Mouse (Mus musculus): ENCODE data around the gene Tmed1. TPM values are rescaled to one million over a fixed set of nuclear protein-coding genes. Genes with fewer than 3 reads are reported as not detected.
"Not testable (repeated sequence)": the region's sequence is repeated elsewhere in the genome, so short reads cannot be mapped to it uniquely, and the experiment has no call there.

Gene Tmed1
- polyA plus RNA-seq, 1 experiment from 2014 or later: 88.9 TPM

GRCm38 (mm10) chr9:21545916-21546788 lies 36.1 kb upstream of the Tmed1 start:
- Histone ChIP-seq H3K9me3 (no peaks in the 10 kb centered on the region), H3K36me3 (peaks cover 20% of the 10 kb centered on the region), H3K27ac (replicated peaks) (peak overlapping the region; percentile 98), H3K4me2 (peak overlapping the region; percentile 71), H3K27me3 (replicated peaks) (no peaks in the 10 kb centered on the region), H3K4me3 (peak overlapping the region; percentile 84), H3K9ac (peak overlapping the region; percentile 96), H3K4me1 (peaks cover 27% of the 10 kb centered on the region)
- ATAC-seq (ENCODE audit: extremely low read depth, insufficient number of reproducible peaks, low FRiP score, low TSS enrichment): peak; percentile 94
- under 1% methylated on average over 66 of the region's 67 CpGs for WGBS

- peak; percentile 26; the same call in 1 of the 2 replicates for ATAC-seq (ENCODE audit: extremely low read depth, insufficient number of reproducible peaks, low FRiP score, low TSS enrichment)
- H3K4me2 ChIP-seq: peak overlapping the region; percentile 71
- H3K9ac ChIP-seq: peak overlapping the region; percentile 96
- H3K4me3 ChIP-seq: peak overlapping the region; percentile 84
- 15% methylated on average over 9 of the region's 9 CpGs for whole genome bisulfite sequencing
- H3K27me3 ChIP-seq (replicated peaks): no peaks in the 10 kb centered on the region
- no peaks in the 10 kb centered on the region for H3K9me3 ChIP-seq
- H3K4me1 ChIP-seq: peaks cover 27% of the 10 kb centered on the region
- peak overlapping the region; percentile 98 for H3K27ac ChIP-seq (replicated peaks)
- peaks cover 14% of the 10 kb centered on the region for H3K36me3 ChIP-seq
These were observed 35.4 kb upstream of the Tmed1 start for GRCm38 (mm10) chr9:21545351-21545915.

GRCm38 (mm10) chr9:21542001-21542400 lies 31.9 kb upstream of the Tmed1 start:
- not testable (repeated sequence) for H3K4me3 ChIP-seq; ATAC-seq (ENCODE audit: extremely low read depth, insufficient number of reproducible peaks, low FRiP score, low TSS enrichment); H3K9me3 ChIP-seq; H3K4me2 ChIP-seq; H3K9ac ChIP-seq; H3K27ac ChIP-seq (replicated peaks); H3K27me3 ChIP-seq (replicated peaks); H3K36me3 ChIP-seq
- WGBS: 76% methylated on average over 2 of the region's 2 CpGs
- peaks cover 18% of the 10 kb centered on the region for H3K4me1 ChIP-seq

- 57% methylated on average over 7 of the region's 7 CpGs for WGBS
- Histone ChIP-seq H3K4me1 (peaks cover 16% of the 10 kb centered on the region), H3K27ac (replicated peaks) (no peak overlapping the region), H3K9me3 (no peaks in the 10 kb centered on the region), H3K4me3 (no peak overlapping the region), H3K36me3 (no peaks in the 10 kb centered on the region), H3K4me2 (no peak overlapping the region), H3K9ac (no peak overlapping the region), H3K27me3 (replicated peaks) (no peaks in the 10 kb centered on the region)
- ATAC-seq (ENCODE audit: extremely low read depth, insufficient number of reproducible peaks, low FRiP score, low TSS enrichment): no peak
These were observed 30.1 kb upstream of the Tmed1 start for GRCm38 (mm10) chr9:21539981-21540753.

- no peak for ATAC-seq (ENCODE audit: extremely low read depth, insufficient number of reproducible peaks, low FRiP score, low TSS enrichment)
- Histone ChIP-seq H3K27me3 (replicated peaks) (no peaks in the 10 kb centered on the region), H3K4me3 (no peak overlapping the region), H3K27ac (replicated peaks) (no peak overlapping the region), H3K36me3 (no peaks in the 10 kb centered on the region), H3K9me3 (no peaks in the 10 kb centered on the region), H3K4me1 (peaks cover 12% of the 10 kb centered on the region), H3K4me2 (no peak overlapping the region), H3K9ac (no peak overlapping the region)
- 65% methylated on average over 4 of the region's 4 CpGs for WGBS
These were observed 27.0 kb upstream of the Tmed1 start for GRCm38 (mm10) chr9:21537009-21537408.

GRCm38 (mm10) chr9:21536501-21536900 lies 26.4 kb upstream of the Tmed1 start:
- Histone ChIP-seq H3K36me3 (no peaks in the 10 kb centered on the region), H3K27ac (replicated peaks) (no peak overlapping the region), H3K4me3 (no peak overlapping the region), H3K27me3 (replicated peaks) (no peaks in the 10 kb centered on the region), H3K9ac (no peak overlapping the region), H3K4me2 (no peak overlapping the region), H3K4me1 (peaks cover 12% of the 10 kb centered on the region), H3K9me3 (no peaks in the 10 kb centered on the region)
- 92% methylated on average over 14 of the region's 14 CpGs for WGBS
- no peak for ATAC-seq (ENCODE audit: extremely low read depth, insufficient number of reproducible peaks, low FRiP score, low TSS enrichment)

GRCm38 (mm10) chr9:21527917-21528324 lies 17.9 kb upstream of the Tmed1 start:
- Histone ChIP-seq H3K27me3 (replicated peaks) (no peaks in the 10 kb centered on the region), H3K4me3 (no peak overlapping the region), H3K27ac (replicated peaks) (no peak overlapping the region), H3K4me1 (peaks cover 6% of the 10 kb centered on the region; the same call in 1 of the 2 replicates), H3K9ac (no peak overlapping the region), H3K9me3 (no peaks in the 10 kb centered on the region), H3K36me3 (no peaks in the 10 kb centered on the region), H3K4me2 (no peak overlapping the region)
- no peak for ATAC-seq (ENCODE audit: extremely low read depth, insufficient number of reproducible peaks, low FRiP score, low TSS enrichment)
- WGBS: 63% methylated on average over 1 of the region's 1 CpGs

- H3K27me3 ChIP-seq (replicated peaks): no peaks in the 10 kb centered on the region
- no peak overlapping the region for H3K4me2 ChIP-seq
- H3K36me3 ChIP-seq: no peaks in the 10 kb centered on the region
- H3K9me3 ChIP-seq: no peaks in the 10 kb centered on the region
- 94% methylated on average over 2 of the region's 2 CpGs for WGBS
- ATAC-seq (ENCODE audit: extremely low read depth, insufficient number of reproducible peaks, low FRiP score, low TSS enrichment): no peak
- no peak overlapping the region for H3K4me3 ChIP-seq
- H3K9ac ChIP-seq: no peak overlapping the region
- peaks cover 6% of the 10 kb centered on the region; the same call in 1 of the 2 replicates for H3K4me1 ChIP-seq
- no peak overlapping the region for H3K27ac ChIP-seq (replicated peaks)
These were observed 17.2 kb upstream of the Tmed1 start for GRCm38 (mm10) chr9:21527100-21527801.

- Histone ChIP-seq H3K9me3 (no peaks in the 10 kb centered on the region), H3K36me3 (no peaks in the 10 kb centered on the region), H3K27ac (replicated peaks) (no peak overlapping the region), H3K4me3 (no peak overlapping the region), H3K4me2 (no peak overlapping the region), H3K27me3 (replicated peaks) (no peaks in the 10 kb centered on the region), H3K9ac (no peak overlapping the region), H3K4me1 (peaks cover 6% of the 10 kb centered on the region; the same call in 1 of the 2 replicates)
- 47% methylated on average over 3 of the region's 3 CpGs for WGBS
- ATAC-seq (ENCODE audit: extremely low read depth, insufficient number of reproducible peaks, low FRiP score, low TSS enrichment): no peak
These were observed 16.5 kb upstream of the Tmed1 start for GRCm38 (mm10) chr9:21526634-21526944.

GRCm38 (mm10) chr9:21525937-21526633 lies 16.0 kb upstream of the Tmed1 start, which contains the start of gene AB124611:
Gene AB124611, plus strand, starts transcription at chr9:21526176.
- Histone ChIP-seq H3K27me3 (replicated peaks) (no peaks in the 10 kb centered on the region), H3K9me3 (no peaks in the 10 kb centered on the region), H3K27ac (replicated peaks) (no peak within 1 kb of the TSS), H3K4me3 (no peak within 1 kb of the TSS), H3K4me2 (no peak within 1 kb of the TSS), H3K9ac (no peak within 1 kb of the TSS), H3K4me1 (peaks cover 6% of the 10 kb centered on the region; the same call in 1 of the 2 replicates), H3K36me3 (no peaks in the 10 kb centered on the region)
- 51% methylated on average over 14 of the region's 14 CpGs for WGBS
- ATAC-seq (ENCODE audit: extremely low read depth, insufficient number of reproducible peaks, low FRiP score, low TSS enrichment): no peak

All from heart, embryonic 13.5 days (tissue).